Mouse (Mus musculus): ENCODE measurements around the gene Ogn. TPM values are rescaled to one million over a fixed set of nuclear protein-coding genes. Genes with fewer than 3 reads are reported as not detected.
"Not testable (repeated sequence)": the region's sequence is repeated elsewhere in the genome, so short reads cannot be mapped to it uniquely, and the experiment has no call there.

Ogn gene
- total RNA-seq (2022): 1 to 10 TPM; 6.3 to 8.9 (median 8.3) TPM

DNA sequence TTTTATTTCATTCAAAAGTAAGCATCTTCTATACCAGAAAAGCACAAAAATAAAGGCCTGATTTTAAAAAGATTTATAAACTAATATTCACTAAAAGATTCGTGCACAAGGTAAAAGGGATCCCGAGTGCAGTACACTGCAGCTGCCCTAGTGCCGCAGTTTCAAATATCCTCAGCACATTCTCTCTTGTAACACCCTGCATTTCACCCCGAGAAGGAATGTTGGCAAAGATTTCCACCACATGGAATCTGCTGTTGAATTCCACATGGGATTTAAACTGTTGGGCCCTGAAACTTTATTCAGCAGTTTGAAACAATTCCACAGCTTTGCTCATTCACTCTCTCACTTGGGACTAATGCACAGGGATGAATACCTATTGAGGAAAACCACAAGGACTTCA is at the start of gene Ogn:
Ogn (plus strand) TSS at position 333 of the 400 bp plus-strand sequence.
- DNase-seq (ENCODE audit: low spot score in 2 of 2): no peak

- DNase-seq (ENCODE audit: low spot score in 2 of 2): no peak
Observed at GRCm38 (mm10) chr13:49559185-49559584, 48.7 kb upstream of the Ogn start.

DNA sequence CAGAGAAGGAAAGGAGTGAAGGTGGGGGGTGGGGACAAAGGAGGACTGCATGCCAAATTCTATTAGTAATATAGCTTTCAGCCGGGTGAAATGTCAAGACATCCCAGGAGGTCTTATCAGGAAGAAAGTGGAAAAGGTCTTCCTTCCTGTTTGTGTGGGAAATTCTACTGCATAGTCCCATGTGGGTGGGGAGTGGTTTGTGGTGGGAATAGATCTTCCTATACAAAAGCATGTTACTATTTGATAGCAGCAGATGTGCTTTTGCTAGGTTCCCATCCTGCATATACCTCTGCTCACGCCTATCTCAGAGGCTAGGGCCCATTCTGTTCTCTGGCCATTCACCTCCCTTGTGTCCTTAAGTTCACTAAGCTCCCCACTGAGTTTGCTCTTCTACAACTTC is 47.0 kb upstream of the Ogn start:
- no peak for DNase-seq (ENCODE audit: low spot score in 2 of 2)

GRCm38 (mm10) chr13:49564347-49564746 is 43.5 kb upstream of the Ogn start:
- no peak for DNase-seq (ENCODE audit: low spot score in 2 of 2)

DNA sequence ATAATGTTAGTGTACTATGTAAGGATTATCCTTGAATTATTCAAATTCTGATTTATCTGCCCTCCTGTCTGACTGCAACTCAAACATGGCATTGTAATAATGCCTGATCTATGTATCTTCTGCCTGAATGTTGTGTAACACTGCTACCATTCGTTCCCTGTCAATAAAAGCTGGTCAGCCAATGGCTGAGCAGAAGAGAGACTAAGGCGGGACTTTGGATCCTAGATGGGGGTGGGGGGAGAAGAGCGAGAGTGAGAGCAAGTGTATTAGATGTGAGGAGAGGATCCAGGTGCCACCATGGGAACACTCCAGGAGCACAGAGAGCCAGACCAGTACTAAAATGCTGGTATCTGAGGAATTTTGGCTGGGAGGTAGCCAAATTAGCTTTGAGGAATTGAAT is 37.5 kb upstream of the Ogn start:
- no peak for DNase-seq (ENCODE audit: low spot score in 2 of 2)

- no peak for DNase-seq (ENCODE audit: low spot score in 2 of 2)
Observed at GRCm38 (mm10) chr13:49571418-49571817, 36.4 kb upstream of the Ogn start.

DNA sequence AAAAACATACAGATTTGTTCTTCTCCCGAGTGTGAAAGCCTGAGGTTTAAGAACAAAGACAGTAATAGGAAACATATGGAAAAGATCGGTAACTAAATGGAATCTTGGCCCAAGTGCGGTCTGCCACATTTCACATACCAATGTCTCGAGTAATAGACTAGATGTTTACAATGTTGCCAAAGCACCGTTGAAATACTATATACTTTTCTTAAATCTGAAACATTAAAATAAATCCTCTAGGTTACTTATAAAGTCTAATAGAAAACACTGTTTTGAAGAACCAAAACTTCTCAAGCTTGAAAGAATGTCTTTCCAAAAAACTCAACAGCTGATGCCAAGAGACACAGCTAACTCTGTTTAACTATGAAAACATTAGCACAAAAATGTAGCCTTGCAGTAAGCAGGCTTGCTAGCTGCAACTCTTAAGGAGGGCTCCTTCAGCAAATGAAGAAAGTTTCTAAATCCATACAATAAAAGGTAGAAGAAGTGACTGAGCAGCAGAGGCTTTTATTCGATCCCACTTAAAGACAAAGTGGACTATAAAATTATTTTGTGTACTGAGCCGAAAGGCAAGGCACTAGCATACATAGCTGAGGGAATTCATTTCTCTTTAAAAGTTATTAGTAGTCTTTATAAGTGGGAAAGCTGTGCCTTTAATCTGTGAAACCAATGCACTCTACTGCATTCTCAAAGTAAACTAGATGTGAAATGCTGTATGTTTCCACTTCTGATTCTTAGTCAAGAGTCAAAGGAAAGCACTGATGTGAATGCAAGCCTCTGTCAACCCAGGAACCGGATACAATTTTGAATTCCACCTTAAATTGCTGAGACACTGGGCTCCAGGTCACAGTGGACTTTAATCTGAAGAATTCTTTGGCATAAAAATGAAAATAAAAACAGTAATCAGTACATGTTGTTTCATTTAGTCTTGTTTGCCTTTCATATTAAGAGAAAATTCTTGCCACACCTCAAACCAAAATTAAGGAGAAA is 26.0 kb upstream of the Ogn start, which contains the start of gene Omd:
Omd (plus strand) TSS at position 922 of the 990 bp plus-strand sequence.
- DNase-seq (ENCODE audit: low spot score in 2 of 2): no peak

DNA sequence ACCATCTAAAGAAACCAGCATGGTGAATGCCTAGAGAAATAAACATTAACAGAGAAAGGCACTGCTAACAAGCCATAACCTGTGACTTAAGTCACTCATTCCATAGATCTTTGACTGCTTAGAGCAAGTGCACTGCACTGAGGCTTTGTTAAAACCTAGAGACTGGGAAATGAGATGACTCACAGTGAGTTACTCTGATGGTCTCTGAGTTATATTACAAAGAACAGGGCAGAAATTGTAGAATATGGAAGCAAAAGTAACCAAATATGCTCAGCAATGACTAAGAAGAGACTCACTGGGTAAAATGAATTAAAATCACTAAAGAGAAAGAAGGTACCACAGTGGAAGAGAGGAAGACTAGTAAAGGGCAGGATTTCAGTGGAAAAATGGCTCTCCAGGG is 24.0 kb upstream of the Ogn start:
- DNase-seq (ENCODE audit: low spot score in 2 of 2): no peak

- no peak for DNase-seq (ENCODE audit: low spot score in 2 of 2)
Observed at GRCm38 (mm10) chr13:49584307-49585005, 23.4 kb upstream of the Ogn start.

DNA sequence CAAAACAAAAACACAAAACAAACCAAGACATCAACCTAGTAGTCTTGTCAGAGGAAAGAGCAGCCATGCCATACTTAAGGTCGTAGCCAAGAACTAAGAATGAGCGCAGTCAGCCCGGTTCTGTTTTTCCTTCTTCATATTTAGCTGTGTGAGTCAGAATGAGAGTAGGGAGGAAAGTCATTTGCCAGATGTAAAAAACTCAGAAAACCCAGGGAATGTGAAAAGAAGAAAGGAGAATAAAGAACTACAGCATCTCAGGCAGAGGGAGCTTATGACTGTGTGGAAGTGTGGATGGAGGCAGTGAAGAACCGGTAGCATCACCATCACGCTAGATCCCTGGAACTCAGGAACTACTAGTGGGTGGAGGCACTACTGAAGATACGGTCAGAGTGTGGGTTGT is 21.8 kb upstream of the Ogn start:
- DNase-seq (ENCODE audit: low spot score in 2 of 2): no peak

DNA sequence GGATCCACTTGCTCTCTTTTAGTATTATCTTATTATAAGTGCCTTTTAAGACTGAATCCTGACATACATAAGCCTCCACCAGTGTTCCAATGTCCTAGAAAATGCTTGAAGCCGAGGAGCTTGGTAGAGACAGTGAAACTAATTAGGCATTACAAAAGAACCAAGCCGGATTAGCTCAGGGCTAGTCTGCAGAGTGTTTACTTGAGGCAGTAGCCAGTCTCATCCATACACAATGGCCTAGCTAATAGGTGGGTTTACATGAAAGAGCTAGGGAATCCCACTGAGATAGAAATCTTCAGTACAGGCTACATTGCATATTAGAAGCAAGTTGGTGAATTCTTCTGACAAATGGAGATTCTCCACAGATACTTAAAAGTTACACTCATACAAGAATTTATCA is 5.3 kb upstream of the Ogn start:
- DNase-seq (ENCODE audit: low spot score in 2 of 2): not testable (repeated sequence)

GRCm38 (mm10) chr13:49603603-49604002 is 4.2 kb upstream of the Ogn start:
- DNase-seq (ENCODE audit: low spot score in 2 of 2): no peak

DNA sequence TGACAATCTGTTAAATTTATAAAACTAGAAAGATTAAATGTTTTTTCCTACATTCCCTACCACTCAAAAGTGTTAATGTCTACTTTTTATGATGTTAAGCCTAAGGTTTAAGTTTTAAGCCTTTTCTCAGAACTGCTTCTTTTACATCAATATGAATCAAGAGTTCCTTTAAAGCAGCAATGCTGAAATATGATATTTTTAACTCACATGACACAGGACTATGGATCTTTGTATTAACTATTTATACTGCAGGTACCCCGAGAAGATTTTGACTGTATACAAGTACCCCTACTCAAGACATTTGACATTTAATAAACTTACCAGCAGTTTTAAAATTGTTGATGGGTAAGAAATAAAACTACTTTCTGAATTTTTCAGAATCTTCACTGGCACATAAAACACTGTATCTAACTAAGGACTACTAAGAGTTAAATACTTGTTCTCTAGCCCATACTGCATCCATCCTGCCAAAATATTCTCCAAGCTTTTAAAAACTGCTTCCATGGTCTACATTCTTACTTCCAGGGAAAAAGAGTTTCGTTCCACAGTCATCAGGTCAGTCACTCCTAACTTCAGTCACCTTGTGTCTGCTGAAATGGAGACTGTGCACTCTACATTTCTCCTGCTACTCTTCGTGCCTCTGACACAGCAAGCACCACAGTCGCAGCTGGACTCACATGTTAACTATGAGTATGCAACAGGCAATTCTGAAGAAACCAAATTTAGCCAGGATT is 910 bp downstream of the Ogn start:
- no peak for DNase-seq (ENCODE audit: low spot score in 2 of 2)

GRCm38 (mm10) chr13:49617021-49617420 is 9.2 kb downstream of the Ogn start:
- DNase-seq (ENCODE audit: low spot score in 2 of 2): no peak

DNA sequence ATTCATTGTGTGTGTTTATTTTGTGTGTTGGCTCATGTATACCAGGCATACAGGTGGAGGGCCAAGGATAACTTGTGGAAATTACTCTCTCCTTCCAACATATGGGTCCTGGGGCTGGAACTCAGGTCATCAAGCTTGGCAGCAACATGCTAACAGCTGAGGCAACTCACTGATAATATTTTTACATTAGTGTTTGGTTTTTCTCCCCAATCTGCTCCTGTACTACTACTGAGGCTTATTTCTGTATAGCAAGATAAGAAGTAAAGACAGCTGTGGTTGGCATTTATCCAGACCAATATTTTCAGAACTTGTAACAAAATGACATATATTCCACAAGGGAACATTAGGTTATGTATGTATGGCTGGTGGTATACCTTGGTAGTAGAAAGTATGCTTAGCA is 10.5 kb downstream of the Ogn start:
- no peak for DNase-seq (ENCODE audit: low spot score in 2 of 2)

GRCm38 (mm10) chr13:49623216-49623615 is 15.4 kb downstream of the Ogn start:
- DNase-seq (ENCODE audit: low spot score in 2 of 2): no peak

DNA sequence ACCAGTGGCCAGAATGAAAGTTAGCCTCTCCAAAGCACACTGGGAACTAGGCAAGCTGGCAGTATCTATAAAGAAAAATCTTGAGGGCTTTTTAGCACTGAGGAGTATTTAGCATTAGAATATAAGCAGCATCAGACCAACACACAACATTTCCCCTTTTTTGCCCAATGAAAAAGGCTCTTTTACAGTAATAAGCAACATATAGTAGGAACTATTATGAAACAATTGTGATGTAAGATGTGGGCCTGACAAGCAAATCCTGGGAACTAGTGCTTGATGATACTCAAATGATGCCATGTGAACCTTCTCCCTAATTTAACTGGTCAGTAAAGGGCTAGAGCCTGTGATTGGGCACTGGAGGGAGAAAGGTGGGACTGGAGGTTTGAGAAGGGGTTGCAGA is 20.3 kb downstream of the Ogn start:
- DNase-seq (ENCODE audit: low spot score in 2 of 2): no peak

- DNase-seq (ENCODE audit: low spot score in 2 of 2): no peak
Observed at GRCm38 (mm10) chr13:49629076-49629475, 21.2 kb downstream of the Ogn start.

DNA sequence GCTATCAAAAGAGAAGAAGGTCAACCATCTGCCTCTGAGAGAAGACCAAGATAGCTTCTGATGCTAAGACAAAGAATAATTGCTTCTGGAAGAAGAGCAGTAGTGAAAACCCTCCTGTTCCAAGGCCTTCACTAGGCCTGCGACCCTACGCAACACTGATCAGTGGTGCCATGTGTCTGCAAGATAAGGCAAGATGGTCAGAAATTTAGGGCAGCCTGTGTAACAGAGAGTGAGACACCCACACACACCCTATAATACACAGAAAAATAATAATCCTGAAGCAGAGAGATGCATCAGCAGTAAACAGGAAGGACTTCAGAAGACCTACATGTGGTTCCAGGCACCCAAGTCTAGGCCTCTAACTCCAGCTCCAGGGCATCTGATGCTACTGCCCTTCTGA is 32.1 kb downstream of the Ogn start:
- no peak for DNase-seq (ENCODE audit: low spot score in 2 of 2)

GRCm38 (mm10) chr13:49642650-49643049 is 34.8 kb downstream of the Ogn start:
- no peak for DNase-seq (ENCODE audit: low spot score in 2 of 2)

DNA sequence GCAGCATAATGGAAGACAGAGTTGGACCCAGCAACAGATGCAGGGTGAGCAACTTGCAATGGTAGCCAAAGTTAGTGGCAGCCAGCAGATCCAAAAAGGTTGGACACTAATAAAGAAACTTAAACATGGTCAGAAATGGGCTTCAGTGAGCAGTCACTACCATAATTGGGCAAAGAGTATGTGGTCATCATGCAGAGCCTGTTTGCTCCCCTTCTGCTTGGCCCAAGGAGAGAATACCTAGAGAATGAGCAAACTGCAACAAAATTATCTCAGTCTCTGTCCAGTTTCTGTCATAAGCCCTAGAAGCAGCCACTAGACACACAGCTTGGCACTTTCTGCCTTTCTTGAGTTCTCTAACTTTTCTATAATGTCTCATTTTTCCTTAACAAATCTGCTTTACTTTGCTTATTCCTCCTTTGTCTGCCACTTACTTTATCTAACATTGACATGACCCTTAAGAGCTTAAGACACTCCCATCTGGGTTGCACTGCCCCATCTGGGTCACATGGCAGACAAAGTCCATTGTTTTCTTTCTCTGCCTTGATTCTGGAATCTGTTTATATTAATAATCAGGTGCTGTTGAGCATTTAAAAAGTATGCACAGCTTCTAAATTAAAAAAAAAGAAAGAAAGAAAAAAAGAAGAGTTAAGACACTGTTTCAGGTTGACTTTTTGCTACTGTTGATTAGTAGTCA is 36.0 kb downstream of the Ogn start:
- no peak for DNase-seq (ENCODE audit: low spot score in 2 of 2)

Measured in layer of hippocampus, adult 8-10 months (tissue).